In genomic region chr13:101866843-101867242, GRCm38 (mm10) we compare ENCODE assay signal across 13 mouse cellular contexts.
DNase-seq lines count a peak whose midpoint lies in the region; ATAC-seq lines count a peak whose summit lies in the region.
"Had no signal": no experiment of that assay in that cellular context is flagged by ENCODE, and none has a peak within 500 bp of the region (broad histone marks: within the 10 kb centered on the region; RNA-seq: fewer than 3 reads in every experiment).

No protein-coding gene starts in this region.

- H3K79me2 ChIP-seq in macrophage (ENCODE audit: inconsistent target): no peaks in the 10 kb centered on the region

- 0 out of 2 replicates have a peak overlapping the region, but pooled peaks have one; percentile 13 for H3K27ac ChIP-seq in macrophage

- no peak overlapping the region for H3K4me3 ChIP-seq in macrophage (ENCODE audit: inconsistent target)

- no peaks in the 10 kb centered on the region for H3K36me3 ChIP-seq in macrophage (ENCODE audit: inconsistent target)

- peak; percentile 28 for DNase-seq in layer of hippocampus, adult 11-12 months (ENCODE audit: low spot score)
- no peak for DNase-seq in layer of hippocampus, adult 18-20 months (ENCODE audit: low spot score in 2 of 2)
- peak; percentile 67 for DNase-seq in adipocyte (ENCODE audit: low spot score)
- DNase-seq in right cerebral cortex, postnatal 4 days: no peak
- DNase-seq in cerebellum, postnatal 36 days: no peak
- no peak for DNase-seq in adrenal gland, adult 18-20 months (ENCODE audit: low spot score in 2 of 2)
- DNase-seq: adrenal gland, postnatal 25 days; cerebellum, postnatal 10 days; heart, postnatal 14 days; liver, postnatal 0 days; right cerebral cortex, postnatal 25 days had no signal

- WGBS in macrophage (ENCODE audit: missing documents): 12% methylated on average over 4 of the region's 4 CpGs

- ATAC-seq in hematopoietic stem cell, adult 5-6 weeks (replicated peaks in 1 of 2; ENCODE audit: insufficient read depth in 1 of 2, low FRiP score in 2 of 2, low TSS enrichment in 1 of 2, low read depth in 1 of 2, poor library complexity in 2 of 2, severe bottlenecking in 2 of 2): peak; percentile 93 to 96
- ATAC-seq: liver, postnatal 0 days had no signal

Comparison
In these comparisons a context has a peak if more than half of its experiments do, and no peak if none do; other contexts are left out.
1. DNase-seq: peak in layer of hippocampus, adult 11-12 months (single experiment) and adipocyte (single experiment); none in layer of hippocampus, adult 18-20 months (0 of 2), right cerebral cortex, postnatal 4 days (single experiment), cerebellum, postnatal 36 days (0 of 2) and adrenal gland, adult 18-20 months (0 of 2).